Mouse (Mus musculus): ENCODE measurements around the gene Cx3cr1. TPM values are rescaled to one million over a fixed set of nuclear protein-coding genes. Genes with fewer than 3 reads are reported as not detected.

The Cx3cr1 gene
- polyA plus RNA-seq, 1 experiment, result not detected

DNA sequence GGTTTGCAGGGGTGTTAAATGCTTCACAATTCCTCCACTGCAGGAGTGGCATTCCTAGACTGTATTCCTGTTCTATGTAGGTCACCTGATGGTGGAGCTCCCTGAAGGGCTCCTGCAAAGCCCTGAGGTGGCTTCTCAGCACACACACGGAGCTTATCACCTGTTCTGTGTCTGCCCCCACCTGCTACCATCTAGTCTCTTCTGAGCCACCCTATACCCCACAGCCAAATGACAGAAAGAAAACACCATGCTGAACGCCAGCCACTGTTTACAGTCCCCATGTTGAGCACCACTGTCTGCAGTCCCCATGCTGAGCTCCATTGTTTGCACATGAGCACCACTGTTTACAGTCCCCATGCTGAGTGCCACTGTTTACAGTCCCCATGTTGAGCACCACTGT, 89.9 kb downstream of the Cx3cr1 start:
- H3K36me3 ChIP-seq (ENCODE audit: control insufficient read depth, insufficient read depth, low read length, poor library complexity, severe bottlenecking), result peaks cover 4% of the 10 kb centered on the region
- H3K4me1 ChIP-seq (ENCODE audit: control insufficient read depth, insufficient read depth, low read length), result peaks cover 24% of the 10 kb centered on the region
- no peaks in the 10 kb centered on the region for H3K9me3 ChIP-seq (replicated peaks; ENCODE audit: control insufficient read depth, insufficient read depth, low read length, poor library complexity, severe bottlenecking)
- H3K27me3 ChIP-seq (ENCODE audit: control insufficient read depth, insufficient read depth, low read length, poor library complexity, severe bottlenecking), result no peaks in the 10 kb centered on the region
- no peak overlapping the region for H3K4me3 ChIP-seq (ENCODE audit: low read depth, low read length)
- no peak for TF ChIP-seq CTCF (IDR thresholded peaks at IDR 0.05; ENCODE audit: low read depth, low read length)
- TF ChIP-seq POLR2A (IDR thresholded peaks at IDR 0.05; ENCODE audit: insufficient read depth, low read length), result no peak
- no peak for TF ChIP-seq EP300 (IDR thresholded peaks at IDR 0.05; ENCODE audit: insufficient read depth, low read depth, low read length)
- no peak overlapping the region for H3K27ac ChIP-seq (ENCODE audit: insufficient read depth, low read length)
- H3K9ac ChIP-seq (ENCODE audit: low read depth, poor library complexity, severe bottlenecking), result no peak overlapping the region

DNA sequence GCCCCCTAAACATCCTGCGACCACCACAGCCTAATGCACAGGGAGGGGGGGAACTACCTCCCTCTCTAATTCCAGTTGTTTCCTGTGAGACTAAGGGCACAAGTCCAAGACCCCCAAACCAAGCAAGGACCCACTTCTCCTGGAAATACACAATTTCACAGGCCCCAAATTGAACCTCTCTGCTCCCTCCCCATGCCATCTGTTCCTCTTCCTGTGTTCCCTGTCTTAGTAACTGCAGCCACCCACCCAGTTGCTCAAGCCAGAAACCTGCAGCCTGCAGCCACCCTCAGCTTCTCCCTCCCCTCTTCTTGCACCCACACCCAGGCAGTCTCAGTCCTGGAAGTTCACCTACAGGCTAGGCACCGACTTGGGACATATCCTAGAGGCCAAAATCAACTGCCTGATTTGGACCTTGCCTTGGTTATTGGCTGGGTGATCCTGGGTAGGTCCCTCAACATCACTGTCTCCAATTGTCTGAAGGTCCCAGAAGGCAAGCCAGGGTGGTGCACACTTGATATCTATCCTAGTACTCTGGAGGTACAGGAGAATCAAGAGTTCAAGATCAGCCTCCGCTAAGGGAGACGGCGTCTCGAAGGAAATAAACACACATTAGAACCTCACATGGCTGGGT, 90.8 kb downstream of the Cx3cr1 start:
- H3K4me3 ChIP-seq (ENCODE audit: low read depth, low read length), result no peak overlapping the region

GRCm38 (mm10) chr9:119978151-119978810, 91.4 kb downstream of the Cx3cr1 start:
- Histone ChIP-seq H3K9ac (ENCODE audit: low read depth, poor library complexity, severe bottlenecking) (no peak overlapping the region), H3K27ac (ENCODE audit: insufficient read depth, low read length) (peak overlapping the region; percentile 22), H3K4me1 (ENCODE audit: control insufficient read depth, insufficient read depth, low read length) (peaks cover 24% of the 10 kb centered on the region), H3K9me3 (replicated peaks; ENCODE audit: control insufficient read depth, insufficient read depth, low read length, poor library complexity, severe bottlenecking) (no peaks in the 10 kb centered on the region), H3K36me3 (ENCODE audit: control insufficient read depth, insufficient read depth, low read length, poor library complexity, severe bottlenecking) (peaks cover 5% of the 10 kb centered on the region), H3K27me3 (ENCODE audit: control insufficient read depth, insufficient read depth, low read length, poor library complexity, severe bottlenecking) (no peaks in the 10 kb centered on the region), H3K4me3 (ENCODE audit: low read depth, low read length) (no peak overlapping the region)
- no peak for TF ChIP-seq EP300 (IDR thresholded peaks at IDR 0.05; ENCODE audit: insufficient read depth, low read depth, low read length)
- TF ChIP-seq POLR2A (IDR thresholded peaks at IDR 0.05; ENCODE audit: insufficient read depth, low read length), result no peak
- TF ChIP-seq CTCF (IDR thresholded peaks at IDR 0.05; ENCODE audit: low read depth, low read length), result no peak

More for the DNA sequence above, 90.8 kb downstream of the Cx3cr1 start:
- no peaks in the 10 kb centered on the region for H3K27me3 ChIP-seq (ENCODE audit: control insufficient read depth, insufficient read depth, low read length, poor library complexity, severe bottlenecking)
- no peak overlapping the region for H3K27ac ChIP-seq (ENCODE audit: insufficient read depth, low read length)
- H3K4me1 ChIP-seq (ENCODE audit: control insufficient read depth, insufficient read depth, low read length), result peaks cover 24% of the 10 kb centered on the region
- no peak overlapping the region for H3K9ac ChIP-seq (ENCODE audit: low read depth, poor library complexity, severe bottlenecking)
- TF ChIP-seq CTCF (IDR thresholded peaks at IDR 0.05; ENCODE audit: low read depth, low read length) (no peak), POLR2A (IDR thresholded peaks at IDR 0.05; ENCODE audit: insufficient read depth, low read length) (no peak), EP300 (IDR thresholded peaks at IDR 0.05; ENCODE audit: insufficient read depth, low read depth, low read length) (no peak)
- no peaks in the 10 kb centered on the region for H3K9me3 ChIP-seq (replicated peaks; ENCODE audit: control insufficient read depth, insufficient read depth, low read length, poor library complexity, severe bottlenecking)
- peaks cover 4% of the 10 kb centered on the region for H3K36me3 ChIP-seq (ENCODE audit: control insufficient read depth, insufficient read depth, low read length, poor library complexity, severe bottlenecking)

GRCm38 (mm10) chr9:119977557-119978060, 92.1 kb downstream of the Cx3cr1 start:
- Histone ChIP-seq H3K36me3 (ENCODE audit: control insufficient read depth, insufficient read depth, low read length, poor library complexity, severe bottlenecking) (peaks cover 12% of the 10 kb centered on the region), H3K27ac (ENCODE audit: insufficient read depth, low read length) (peak overlapping the region; percentile 59), H3K27me3 (ENCODE audit: control insufficient read depth, insufficient read depth, low read length, poor library complexity, severe bottlenecking) (no peaks in the 10 kb centered on the region), H3K9ac (ENCODE audit: low read depth, poor library complexity, severe bottlenecking) (no peak overlapping the region), H3K4me3 (ENCODE audit: low read depth, low read length) (no peak overlapping the region), H3K4me1 (ENCODE audit: control insufficient read depth, insufficient read depth, low read length) (peaks cover 24% of the 10 kb centered on the region), H3K9me3 (replicated peaks; ENCODE audit: control insufficient read depth, insufficient read depth, low read length, poor library complexity, severe bottlenecking) (no peaks in the 10 kb centered on the region)
- TF ChIP-seq POLR2A (IDR thresholded peaks at IDR 0.05; ENCODE audit: insufficient read depth, low read length), result no peak
- TF ChIP-seq EP300 (IDR thresholded peaks at IDR 0.05; ENCODE audit: insufficient read depth, low read depth, low read length), result no peak
- no peak for TF ChIP-seq CTCF (IDR thresholded peaks at IDR 0.05; ENCODE audit: low read depth, low read length)

DNA sequence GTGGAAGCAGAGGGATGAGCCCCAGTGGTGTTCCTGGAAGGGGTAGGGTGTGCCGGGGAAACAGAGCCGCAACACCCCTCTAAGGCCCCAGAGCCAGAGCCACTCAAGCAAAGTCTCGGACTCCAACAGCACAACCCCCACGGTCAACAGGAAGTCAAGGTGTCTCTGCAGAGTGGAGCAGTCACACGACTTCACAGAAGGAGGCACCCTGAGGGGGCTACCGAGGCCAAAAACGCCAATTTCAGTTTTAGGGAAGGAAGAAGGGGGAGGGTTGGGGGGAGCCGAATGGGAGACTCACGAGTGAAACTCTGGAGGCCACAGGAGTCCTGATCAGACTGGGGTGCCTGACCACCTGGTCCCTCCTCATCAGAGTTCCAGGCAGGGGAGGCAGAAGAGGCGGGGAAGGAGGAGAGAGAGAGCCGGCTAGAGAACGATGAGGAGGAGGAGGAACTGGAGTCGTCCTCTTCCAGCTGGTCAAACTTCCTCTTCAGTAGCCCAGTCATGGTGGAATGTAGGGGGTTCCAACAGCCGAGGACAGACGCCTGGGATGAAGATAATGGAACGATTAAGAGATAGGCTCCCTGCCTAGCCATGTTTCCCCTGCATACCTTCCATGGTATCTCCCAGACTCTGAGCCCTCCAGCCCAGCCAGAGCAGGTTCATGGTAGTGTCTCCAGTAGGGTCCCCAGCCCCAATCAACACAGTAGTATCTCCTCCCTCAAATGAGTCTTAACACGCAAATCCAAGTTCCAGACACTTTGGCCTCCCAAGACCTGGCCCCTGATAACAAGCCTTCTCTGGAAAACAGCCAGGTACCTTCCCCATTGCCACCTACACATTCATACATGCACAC, 92.7 kb downstream of the Cx3cr1 start:
- no peaks in the 10 kb centered on the region for H3K27me3 ChIP-seq (ENCODE audit: control insufficient read depth, insufficient read depth, low read length, poor library complexity, severe bottlenecking)
- H3K4me3 ChIP-seq (ENCODE audit: low read depth, low read length), result peak overlapping the region; percentile 4; the same call in 1 of the 2 replicates
- H3K9ac ChIP-seq (ENCODE audit: low read depth, poor library complexity, severe bottlenecking), result peak overlapping the region; percentile 22; the same call in 1 of the 2 replicates
- TF ChIP-seq EP300 (IDR thresholded peaks at IDR 0.05; ENCODE audit: insufficient read depth, low read depth, low read length), result no peak
- TF ChIP-seq CTCF (IDR thresholded peaks at IDR 0.05; ENCODE audit: low read depth, low read length), result no peak
- no peak for TF ChIP-seq POLR2A (IDR thresholded peaks at IDR 0.05; ENCODE audit: insufficient read depth, low read length)
- H3K36me3 ChIP-seq (ENCODE audit: control insufficient read depth, insufficient read depth, low read length, poor library complexity, severe bottlenecking), result peaks cover 18% of the 10 kb centered on the region
- H3K9me3 ChIP-seq (replicated peaks; ENCODE audit: control insufficient read depth, insufficient read depth, low read length, poor library complexity, severe bottlenecking), result no peaks in the 10 kb centered on the region
- peak overlapping the region; percentile 59 for H3K27ac ChIP-seq (ENCODE audit: insufficient read depth, low read length)
- H3K4me1 ChIP-seq (ENCODE audit: control insufficient read depth, insufficient read depth, low read length), result peaks cover 24% of the 10 kb centered on the region
